ENCODE assay signal across 9 mouse cellular contexts in the genomic region with DNA sequence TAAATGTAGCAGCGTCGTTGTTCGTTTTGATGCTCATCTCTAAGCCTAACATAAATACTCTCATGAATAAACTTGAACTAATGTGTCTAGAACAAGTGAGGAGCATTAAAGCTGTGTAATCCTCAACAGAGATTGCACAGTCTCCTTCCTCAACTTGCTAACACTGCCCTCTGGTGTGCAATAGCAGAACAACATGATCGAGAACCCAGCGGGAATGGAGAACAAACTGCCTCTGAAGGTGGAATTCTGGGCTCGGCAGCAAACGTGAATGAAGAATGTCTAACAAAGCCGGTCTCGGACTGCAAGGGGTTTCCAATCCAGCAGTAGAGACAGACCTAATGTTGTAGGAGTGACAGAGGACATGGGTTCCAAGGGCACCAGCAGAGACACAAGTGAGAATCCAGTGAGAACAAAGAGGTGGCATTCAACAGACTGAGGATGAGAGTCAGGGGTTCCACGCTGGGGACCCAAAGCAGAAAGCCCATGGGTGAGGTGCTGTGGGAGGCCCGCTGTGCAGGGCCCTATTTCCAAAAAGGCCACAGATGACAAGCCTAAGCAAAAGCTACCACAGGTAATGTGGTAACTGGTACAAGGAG. TPM values are rescaled to one million over a fixed set of nuclear protein-coding genes. Genes with fewer than 3 reads are reported as not detected.
A peak's percentile ranks its signal among the peaks of the same experiment; 100 is the strongest.
DNase-seq lines count a peak whose midpoint lies in the region; ATAC-seq and TF ChIP-seq lines count a peak whose summit lies in the region.
"Had no signal": no experiment of that assay in that cellular context is flagged by ENCODE, and none has a peak within 500 bp of the region (broad histone marks: within the 10 kb centered on the region; RNA-seq: fewer than 3 reads in every experiment).

No protein-coding gene starts in this region.

- peak; percentile 81 to 83 for DNase-seq in B cell, adult 2 months
- DNase-seq in adrenal gland, adult 8-10 months: peak; percentile 62
- peak; percentile 94 for DNase-seq in embryo, embryonic 10.5 days (ENCODE audit: low spot score)
- peak; percentile 86 for DNase-seq in kidney, adult 2 months
- peak; percentile 87 for DNase-seq in limb, embryonic 11.5 days (ENCODE audit: low spot score)
- DNase-seq in spleen, adult 18-20 months: peak; percentile 34 to 77

- TF ChIP-seq POLR2A in kidney, adult 2 months (IDR thresholded peaks at IDR 0.05; ENCODE audit: low read depth, low read length): no peak

- H3K4me2 ChIP-seq in limb, embryonic 11.5 days (ENCODE audit: low read depth, severe bottlenecking): no peak overlapping the region
- H3K4me2 ChIP-seq in midbrain, embryonic 15.5 days: peak overlapping the region; percentile 8; the same call in 1 of the 2 replicates
- H3K4me2 ChIP-seq: embryonic facial prominence, embryonic 15.5 days had no signal

- peak overlapping the region; percentile 63; the same call in 1 of the 2 replicates for H3K27ac ChIP-seq in kidney, adult 2 months (ENCODE audit: insufficient read depth, low read depth, low read length)
- no peak overlapping the region for H3K27ac ChIP-seq in limb, embryonic 11.5 days (replicated peaks; ENCODE audit: low read depth, low read length)
- H3K27ac ChIP-seq in midbrain, embryonic 15.5 days: no peak overlapping the region
- H3K27ac ChIP-seq: embryonic facial prominence, embryonic 15.5 days had no signal

- H3K36me3 ChIP-seq in kidney, adult 2 months (ENCODE audit: control insufficient read depth, insufficient read depth, low read length): no peaks in the 10 kb centered on the region
- H3K36me3 ChIP-seq in limb, embryonic 11.5 days (ENCODE audit: control insufficient read depth, insufficient read depth, low read length): peaks cover 3% of the 10 kb centered on the region; the same call in 1 of the 2 replicates
- no peaks in the 10 kb centered on the region for H3K36me3 ChIP-seq in midbrain, embryonic 15.5 days (replicated peaks)

- H3K9me3 ChIP-seq in limb, embryonic 11.5 days (ENCODE audit: control insufficient read depth, low read length): no peaks in the 10 kb centered on the region
- no peaks in the 10 kb centered on the region for H3K9me3 ChIP-seq in midbrain, embryonic 15.5 days
- H3K9me3 ChIP-seq: embryonic facial prominence, embryonic 15.5 days had no signal

- H3K4me3 ChIP-seq in kidney, adult 2 months (ENCODE audit: insufficient read depth, low read depth, low read length): no peak overlapping the region
- no peak overlapping the region for H3K4me3 ChIP-seq in limb, embryonic 11.5 days (ENCODE audit: low read depth, low read length)
- no peak overlapping the region for H3K4me3 ChIP-seq in midbrain, embryonic 15.5 days
- H3K4me3 ChIP-seq: embryonic facial prominence, embryonic 15.5 days had no signal

- no peaks in the 10 kb centered on the region for H3K4me1 ChIP-seq in kidney, adult 2 months (ENCODE audit: control insufficient read depth, insufficient read depth, low read length)
- no peaks in the 10 kb centered on the region for H3K4me1 ChIP-seq in limb, embryonic 11.5 days (ENCODE audit: control insufficient read depth, insufficient read depth, low read length)
- H3K4me1 ChIP-seq in midbrain, embryonic 15.5 days: no peaks in the 10 kb centered on the region

- ATAC-seq in granulocyte monocyte progenitor cell, adult 5-6 weeks (replicated peaks; ENCODE audit: poor library complexity, severe bottlenecking): peak; percentile 92
- ATAC-seq in limb, embryonic 11.5 days (ENCODE audit: insufficient number of reproducible peaks, low FRiP score, low TSS enrichment, low read depth): no peak
- ATAC-seq in midbrain, embryonic 15.5 days (replicated peaks): peak; percentile 50; the same call in 1 of the 2 replicates

- WGBS in kidney, adult 2 months: 11% methylated on average over 11 of the region's 11 CpGs
- 25% methylated on average over 11 of the region's 11 CpGs for WGBS in limb, embryonic 11.5 days
- 19% methylated on average over 11 of the region's 11 CpGs for WGBS in midbrain, embryonic 15.5 days

- H3K9ac ChIP-seq in limb, embryonic 11.5 days (ENCODE audit: low read length): 0 out of 2 replicates have a peak overlapping the region, but pooled peaks have one; percentile 30
- H3K9ac ChIP-seq in midbrain, embryonic 15.5 days: no peak overlapping the region
- H3K9ac ChIP-seq: embryonic facial prominence, embryonic 15.5 days had no signal

- peak; percentile 86 for TF ChIP-seq CTCF in kidney, adult 2 months (conservative IDR thresholded peaks at IDR 0.05; ENCODE audit: insufficient read depth, insufficient read length, low read depth, low read length)

- no peaks in the 10 kb centered on the region for H3K27me3 ChIP-seq in kidney, adult 2 months (replicated peaks; ENCODE audit: control insufficient read depth, insufficient read depth, low read length)
- no peaks in the 10 kb centered on the region for H3K27me3 ChIP-seq in limb, embryonic 11.5 days (ENCODE audit: control insufficient read depth, insufficient read depth, low read length)
- H3K27me3 ChIP-seq in midbrain, embryonic 15.5 days (replicated peaks): no peaks in the 10 kb centered on the region
- H3K27me3 ChIP-seq: embryonic facial prominence, embryonic 15.5 days had no signal

RNA-seq across cellular contexts. Expression of gene Sema3g, which starts 16.4 kb away (rescaled TPM):
- 10 to 100 TPM in 3 of 4 experiments, 1 to 10 TPM in 1; 8.8 to 12.4 (median 10.8) TPM for total RNA-seq in adrenal gland, adult 8-10 months (2022)
- total RNA-seq in granulocyte monocyte progenitor cell, adult 5-6 weeks (2014; fragmentation: Nextera tagmentation): 0.21 TPM in 1 of 2 replicates, not detected in the other
- total RNA-seq in granulocyte monocyte progenitor cell, adult 5-6 weeks (2017): not detected in 2 replicates
- polyA plus RNA-seq in kidney, adult 2 months (2012; rRNA removed): 34.2 and 38.8 TPM in 2 replicates
- 0.09 and 0.20 TPM in 2 replicates for polyA plus RNA-seq in limb, embryonic 11.5 days (2014; fragmentation: Nextera tagmentation; extraction: Ambion mirVana)
- polyA plus RNA-seq in midbrain, embryonic 15.5 days (2015; fragmentation: Nextera tagmentation; extraction: Ambion mirVana): 0.65 and 0.86 TPM in 2 replicates

RNA-seq across cellular contexts. Expression of gene Phf7, which starts 17.0 kb away (rescaled TPM):
- total RNA-seq in adrenal gland, adult 8-10 months (2022): 1 to 10 TPM; 7.1 to 8.5 (median 8.2) TPM
- total RNA-seq in granulocyte monocyte progenitor cell, adult 5-6 weeks (2014; fragmentation: Nextera tagmentation): 13.9 and 15.2 TPM in 2 replicates
- total RNA-seq in granulocyte monocyte progenitor cell, adult 5-6 weeks (2017): 14.8 and 17.4 TPM in 2 replicates
- polyA plus RNA-seq in kidney, adult 2 months (2012; rRNA removed): 7.3 and 7.5 TPM in 2 replicates
- polyA plus RNA-seq in limb, embryonic 11.5 days (2014; fragmentation: Nextera tagmentation; extraction: Ambion mirVana): 12.7 and 13.5 TPM in 2 replicates
- polyA plus RNA-seq in midbrain, embryonic 15.5 days (2015; fragmentation: Nextera tagmentation; extraction: Ambion mirVana): 9.9 TPM in 2 replicates

RNA-seq across cellular contexts. Expression of gene Bap1, which starts 17.2 kb away (rescaled TPM):
- total RNA-seq in adrenal gland, adult 8-10 months (2022): 10 to 100 TPM; 64.5 to 70.6 (median 68.0) TPM
- total RNA-seq in granulocyte monocyte progenitor cell, adult 5-6 weeks (2014; fragmentation: Nextera tagmentation): 29.9 and 40.9 TPM in 2 replicates
- total RNA-seq in granulocyte monocyte progenitor cell, adult 5-6 weeks (2017): 47.9 and 54.8 TPM in 2 replicates
- polyA plus RNA-seq in kidney, adult 2 months (2012; rRNA removed): 58.9 and 65.9 TPM in 2 replicates
- 111 and 112 TPM in 2 replicates for polyA plus RNA-seq in limb, embryonic 11.5 days (2014; fragmentation: Nextera tagmentation; extraction: Ambion mirVana)
- polyA plus RNA-seq in midbrain, embryonic 15.5 days (2015; fragmentation: Nextera tagmentation; extraction: Ambion mirVana): 124 and 130 TPM in 2 replicates

RNA-seq across cellular contexts. Expression of gene Nisch, which starts 17.3 kb away (rescaled TPM):
- 100 to 1,000 TPM; 331 to 526 (median 414) TPM for total RNA-seq in adrenal gland, adult 8-10 months (2022)
- total RNA-seq in granulocyte monocyte progenitor cell, adult 5-6 weeks (2014; fragmentation: Nextera tagmentation): 137 and 211 TPM in 2 replicates
- total RNA-seq in granulocyte monocyte progenitor cell, adult 5-6 weeks (2017): 86.1 and 111 TPM in 2 replicates
- 244 and 277 TPM in 2 replicates for polyA plus RNA-seq in kidney, adult 2 months (2012; rRNA removed)
- 346 and 377 TPM in 2 replicates for polyA plus RNA-seq in limb, embryonic 11.5 days (2014; fragmentation: Nextera tagmentation; extraction: Ambion mirVana)
- 420 and 426 TPM in 2 replicates for polyA plus RNA-seq in midbrain, embryonic 15.5 days (2015; fragmentation: Nextera tagmentation; extraction: Ambion mirVana)

RNA-seq across cellular contexts. Expression of gene Tnnc1, which starts 26.0 kb away (rescaled TPM):
- total RNA-seq in adrenal gland, adult 8-10 months (2022): 1 to 10 TPM; 1.1 to 3.3 (median 1.9) TPM
- total RNA-seq in granulocyte monocyte progenitor cell, adult 5-6 weeks (2014; fragmentation: Nextera tagmentation): 4.1 TPM in 1 of 2 replicates, not detected in the other
- 0.82 TPM in 1 of 2 replicates, not detected in the other for total RNA-seq in granulocyte monocyte progenitor cell, adult 5-6 weeks (2017)
- 2.1 and 9.1 TPM in 2 replicates for polyA plus RNA-seq in kidney, adult 2 months (2012; rRNA removed)
- 16.6 and 18.7 TPM in 2 replicates for polyA plus RNA-seq in limb, embryonic 11.5 days (2014; fragmentation: Nextera tagmentation; extraction: Ambion mirVana)
- polyA plus RNA-seq in midbrain, embryonic 15.5 days (2015; fragmentation: Nextera tagmentation; extraction: Ambion mirVana): 2.9 and 4.6 TPM in 2 replicates

Comparison
In these comparisons a context has a peak if more than half of its experiments do, and no peak if none do; other contexts are left out.
1. RNA of gene Sema3g, which starts 16.4 kb away (polyA plus RNA-seq): 34.2 to 38.8 TPM in kidney, adult 2 months; 0.65 to 0.86 TPM in midbrain, embryonic 15.5 days and 0.09 to 0.20 TPM in limb, embryonic 11.5 days; every median in the first group is over 10 times any median in the second.
2. Peak in every context shown above with its lines, with median percentiles within 50 percentile points of each other: DNase-seq.